11 mouse cellular contexts compared by ENCODE assay signal in genomic region chr10:70138150-70138549, GRCm38 (mm10). TPM values are rescaled to one million over a fixed set of nuclear protein-coding genes. Genes with fewer than 3 reads are reported as not detected.
DNase-seq lines count a peak whose midpoint lies in the region; ATAC-seq and TF ChIP-seq lines count a peak whose summit lies in the region.
"Had no signal": no experiment of that assay in that cellular context is flagged by ENCODE, and none has a peak within 500 bp of the region (broad histone marks: within the 10 kb centered on the region; RNA-seq: fewer than 3 reads in every experiment).

No protein-coding gene starts in this region.

- DNase-seq in neural tube, embryonic 10.5 days (ENCODE audit: extremely low spot score, low spot score) = no peak
- peak; percentile 66 for DNase-seq in c-Kit-negative CD71-positive TER-119-positive erythroid progenitor cells, embryonic 14.5 days (ENCODE audit: low read depth, low spot score)
- DNase-seq in liver, embryonic 13.5 days = peak; percentile 61
- peak; percentile 75 for DNase-seq in stomach, postnatal 0 days (ENCODE audit: low spot score)
- DNase-seq in urinary bladder, postnatal 36 days (ENCODE audit: low spot score in 2 of 2) = no peak
- DNase-seq in right cerebral cortex, adult 18-20 months = no peak
- DNase-seq: cerebellum, adult 11 months; kidney, adult 11 months; lung, adult 2 months had no signal

- no peak overlapping the region for H3K4me2 ChIP-seq in neural tube, embryonic 13.5 days
- H3K4me2 ChIP-seq in liver, embryonic 13.5 days = peak overlapping the region; percentile 46
- H3K4me2 ChIP-seq in stomach, postnatal 0 days (replicated peaks; ENCODE audit: low read depth) = no peak overlapping the region
- H3K4me2 ChIP-seq: embryonic facial prominence, embryonic 15.5 days had no signal

- H3K27ac ChIP-seq in neural tube, embryonic 13.5 days (replicated peaks) = peak overlapping the region; percentile 35; the same call in 1 of the 2 replicates
- H3K27ac ChIP-seq in liver, embryonic 13.5 days = peak overlapping the region; percentile 78
- no peak overlapping the region for H3K27ac ChIP-seq in stomach, postnatal 0 days (replicated peaks)
- H3K27ac ChIP-seq: embryonic facial prominence, embryonic 15.5 days had no signal

- TF ChIP-seq EP300 in stomach, postnatal 0 days (optimal IDR thresholded peaks at IDR 0.05) = no peak

- H3K9ac ChIP-seq in neural tube, embryonic 13.5 days = no peak overlapping the region
- H3K9ac ChIP-seq in liver, embryonic 13.5 days = peak overlapping the region; percentile 36; the same call in 1 of the 2 replicates
- no peak overlapping the region for H3K9ac ChIP-seq in stomach, postnatal 0 days (ENCODE audit: low read length)
- H3K9ac ChIP-seq: embryonic facial prominence, embryonic 15.5 days had no signal

- no peak for TF ChIP-seq CTCF in stomach, postnatal 0 days (IDR thresholded peaks at IDR 0.05; ENCODE audit: low read depth)

- H3K9me3 ChIP-seq in neural tube, embryonic 13.5 days = no peaks in the 10 kb centered on the region
- H3K9me3 ChIP-seq in liver, embryonic 13.5 days (replicated peaks) = no peaks in the 10 kb centered on the region
- H3K9me3 ChIP-seq in stomach, postnatal 0 days (ENCODE audit: control insufficient read depth, low read length) = no peaks in the 10 kb centered on the region
- H3K9me3 ChIP-seq: embryonic facial prominence, embryonic 15.5 days had no signal

- H3K4me3 ChIP-seq in neural tube, embryonic 13.5 days = no peak overlapping the region
- no peak overlapping the region for H3K4me3 ChIP-seq in liver, embryonic 13.5 days (replicated peaks)
- H3K4me3 ChIP-seq in stomach, postnatal 0 days (ENCODE audit: low read depth, low read length) = no peak overlapping the region
- H3K4me3 ChIP-seq: embryonic facial prominence, embryonic 15.5 days had no signal

- H3K36me3 ChIP-seq in neural tube, embryonic 13.5 days = peaks cover 11% of the 10 kb centered on the region
- peaks cover 8% of the 10 kb centered on the region for H3K36me3 ChIP-seq in liver, embryonic 13.5 days
- H3K36me3 ChIP-seq in stomach, postnatal 0 days (ENCODE audit: control insufficient read depth, insufficient read depth, low read length) = no peaks in the 10 kb centered on the region; the same call in 1 of the 2 replicates

- no peaks in the 10 kb centered on the region for H3K27me3 ChIP-seq in neural tube, embryonic 13.5 days
- H3K27me3 ChIP-seq in liver, embryonic 13.5 days = no peaks in the 10 kb centered on the region
- no peaks in the 10 kb centered on the region for H3K27me3 ChIP-seq in stomach, postnatal 0 days (ENCODE audit: control insufficient read depth, insufficient read depth, low read length)
- H3K27me3 ChIP-seq: embryonic facial prominence, embryonic 15.5 days had no signal

- WGBS in neural tube, embryonic 13.5 days = 72% methylated on average over 8 of the region's 8 CpGs
- 21% methylated on average over 8 of the region's 8 CpGs for WGBS in liver, embryonic 13.5 days (ENCODE audit: insufficient replicate concordance)
- 65% methylated on average over 8 of the region's 8 CpGs for WGBS in stomach, postnatal 0 days

- no peak for ATAC-seq in neural tube, embryonic 13.5 days (ENCODE audit: low read depth)
- ATAC-seq in liver, embryonic 13.5 days (ENCODE audit: low read depth) = peak; percentile 75
- peak; percentile 71 for ATAC-seq in stomach, postnatal 0 days (ENCODE audit: low FRiP score, low TSS enrichment)

- peaks cover 28% of the 10 kb centered on the region for H3K4me1 ChIP-seq in neural tube, embryonic 13.5 days (replicated peaks)
- H3K4me1 ChIP-seq in liver, embryonic 13.5 days (replicated peaks) = peaks cover 61% of the 10 kb centered on the region
- H3K4me1 ChIP-seq in stomach, postnatal 0 days (replicated peaks; ENCODE audit: control insufficient read depth, insufficient read depth) = peaks cover 3% of the 10 kb centered on the region; the same call in 1 of the 2 replicates

RNA-seq across cellular contexts. Expression of gene Ccdc6, which starts 41.2 kb away (rescaled TPM):
- 20.6 and 22.3 TPM in 2 replicates for polyA plus RNA-seq in neural tube, embryonic 13.5 days (2015; fragmentation: Nextera tagmentation; extraction: Ambion mirVana)
- 8.9 and 9.8 TPM in 2 replicates for polyA plus RNA-seq in liver, embryonic 13.5 days (2015; fragmentation: Nextera tagmentation; extraction: Ambion mirVana)
- 9.4 and 10.0 TPM in 2 replicates for polyA plus RNA-seq in stomach, postnatal 0 days (2015; fragmentation: Nextera tagmentation; extraction: Ambion mirVana)

Comparison
In these comparisons a context has a peak if more than half of its experiments do, and no peak if none do; other contexts are left out.
1. DNase-seq: peak in c-Kit-negative CD71-positive TER-119-positive erythroid progenitor cells, embryonic 14.5 days (single experiment), liver, embryonic 13.5 days (single experiment) and stomach, postnatal 0 days (single experiment); none in neural tube, embryonic 10.5 days (single experiment), urinary bladder, postnatal 36 days (0 of 2) and right cerebral cortex, adult 18-20 months (single experiment).